Mouse (Mus musculus) ES-Bruce4 (cell line): ENCODE results near the gene Mrnip.
A peak's percentile ranks its signal among the peaks of the same experiment; 100 is the strongest.

Experiments
- EP300 ChIP-seq: IDR thresholded peaks from 2 replicates; pipeline ENCODE4 v1.6.1; 2011; ENCODE audit warnings: low read depth, low read length; ENCODE audit not compliant: insufficient read depth
- POLR2A ChIP-seq: IDR thresholded peaks from one replicate; pipeline ENCODE4 v1.8.1; 2011; ENCODE audit warnings: low read length; ENCODE audit not compliant: insufficient read depth

GRCm38 (mm10) chr11:50210505-50211151 is 36.4 kb downstream of the Mrnip start, which contains the start of the genes Sqstm1 and Mgat4b:
- peak; percentile 96 for TF ChIP-seq POLR2A
- 0 out of 2 replicates have a peak, but pooled peaks have one; percentile 44 for TF ChIP-seq EP300
